In genomic region chr1:20925926-20926325, GRCm38 (mm10) we compare ENCODE assay signal across 27 mouse cellular contexts. TPM values are rescaled to one million over a fixed set of nuclear protein-coding genes. Genes with fewer than 3 reads are reported as not detected.
DNase-seq lines count a peak whose midpoint lies in the region; ATAC-seq lines count a peak whose summit lies in the region.
"Had no signal": no experiment of that assay in that cellular context is flagged by ENCODE, and none has a peak within 500 bp of the region (broad histone marks: within the 10 kb centered on the region; RNA-seq: fewer than 3 reads in every experiment).

No protein-coding gene starts in this region.

- DNase-seq in liver, embryonic 11.5 days (ENCODE audit: low spot score), result no peak
- no peak for DNase-seq in liver
- DNase-seq in naive thymus-derived CD4-positive, alpha-beta T cell, adult 2 months (ENCODE audit: low read depth), result peak; percentile 34
- DNase-seq in urinary bladder, postnatal 25 days (ENCODE audit: low spot score), result no peak
- DNase-seq in urinary bladder, adult 18-20 months (ENCODE audit: low spot score in 2 of 2), result no peak
- DNase-seq in kidney, postnatal 36 days, result no peak
- DNase-seq: adrenal gland, adult 2 months; adrenal gland, postnatal 14 days; B cell, adult 2 months; cerebellum, adult 11 months; cerebellum, adult 2 months; cerebellum, adult 9-11 months; cerebellum, postnatal 25 days; forebrain, postnatal 0 days; gastrocnemius, adult 2 months; gastrocnemius, postnatal 14 days; heart, adult 18-20 months; heart, postnatal 14 days; heart, postnatal 4 days had no signal

- H3K9me3 ChIP-seq in liver, embryonic 11.5 days (ENCODE audit: control insufficient read depth, low read length), result no peaks in the 10 kb centered on the region
- H3K9me3 ChIP-seq: embryonic facial prominence, embryonic 12.5 days; embryonic facial prominence, embryonic 15.5 days; heart, embryonic 13.5 days had no signal

- WGBS in liver, embryonic 11.5 days, result 63% methylated on average over 4 of the region's 4 CpGs

- no peak overlapping the region for H3K27ac ChIP-seq in liver, embryonic 11.5 days (ENCODE audit: low read depth, low read length)
- H3K27ac ChIP-seq: embryonic facial prominence, embryonic 12.5 days; embryonic facial prominence, embryonic 15.5 days; gastrocnemius, adult 2 months; heart, embryonic 13.5 days; hindbrain, embryonic 14.5 days had no signal

- peaks cover 3% of the 10 kb centered on the region; the same call in 1 of the 2 replicates for H3K4me1 ChIP-seq in liver, embryonic 11.5 days (replicated peaks; ENCODE audit: control insufficient read depth, insufficient read depth, low read length)

- no peak overlapping the region for H3K9ac ChIP-seq in liver, embryonic 11.5 days (ENCODE audit: low read depth, low read length)
- H3K9ac ChIP-seq: embryonic facial prominence, embryonic 12.5 days; embryonic facial prominence, embryonic 15.5 days; forebrain, postnatal 0 days; heart, embryonic 13.5 days; hindbrain, embryonic 14.5 days had no signal

- H3K36me3 ChIP-seq in liver, embryonic 11.5 days (ENCODE audit: control insufficient read depth, insufficient read depth, low read length), result no peaks in the 10 kb centered on the region
- H3K36me3 ChIP-seq: embryonic facial prominence, embryonic 12.5 days; embryonic facial prominence, embryonic 15.5 days; heart, embryonic 13.5 days had no signal

- H3K4me3 ChIP-seq in liver, embryonic 11.5 days (ENCODE audit: low read depth, low read length), result no peak overlapping the region
- H3K4me3 ChIP-seq: embryonic facial prominence, embryonic 12.5 days; embryonic facial prominence, embryonic 15.5 days; gastrocnemius, adult 2 months; heart, embryonic 13.5 days had no signal

- ATAC-seq in liver, embryonic 11.5 days (replicated peaks; ENCODE audit: low FRiP score), result 0 out of 2 replicates have a peak, but pooled peaks have one; percentile 22
- ATAC-seq in activated CD4-positive, CD25-positive, alpha-beta regulatory T cell, adult 4 months, result peak; percentile 44
- peak; percentile 15; the same call in 1 of the 2 replicates for ATAC-seq in megakaryocyte, adult 5-6 weeks (ENCODE audit: poor library complexity, severe bottlenecking)
- ATAC-seq: forebrain, embryonic 14.5 days; forebrain, postnatal 0 days; Patski had no signal

- no peak overlapping the region for H3K4me2 ChIP-seq in liver, embryonic 11.5 days
- H3K4me2 ChIP-seq: embryonic facial prominence, embryonic 12.5 days; embryonic facial prominence, embryonic 15.5 days; heart, embryonic 13.5 days; hindbrain, embryonic 14.5 days had no signal

- no peaks in the 10 kb centered on the region for H3K27me3 ChIP-seq in liver, embryonic 11.5 days (replicated peaks; ENCODE audit: control insufficient read depth, insufficient read depth, low read length)
- H3K27me3 ChIP-seq: embryonic facial prominence, embryonic 12.5 days; embryonic facial prominence, embryonic 15.5 days; heart, embryonic 13.5 days; Patski had no signal

RNA-seq across cellular contexts. Expression of gene Efhc1, which starts 25.5 kb away (rescaled TPM):
- polyA plus RNA-seq in liver, embryonic 11.5 days (2014; fragmentation: Nextera tagmentation; extraction: Ambion mirVana), result 0.58 and 1.2 TPM in 2 replicates
- 1 to 10 TPM in 1 of 2 experiments, under 1 TPM in 1; 0.65 to 1.3 TPM for polyA plus RNA-seq in activated CD4-positive, CD25-positive, alpha-beta regulatory T cell, adult 4 months (2017; shearing (Covaris generic))
- total RNA-seq in megakaryocyte, adult 5-6 weeks (2015), result 0.21 and 0.85 TPM in 2 replicates
- total RNA-seq in megakaryocyte, adult 5-6 weeks (2017), result not detected in 2 replicates

RNA-seq across cellular contexts. Expression of gene Paqr8, which starts 35.5 kb away (rescaled TPM):
- polyA plus RNA-seq in liver, embryonic 11.5 days (2014; fragmentation: Nextera tagmentation; extraction: Ambion mirVana), result 1.4 and 1.9 TPM in 2 replicates
- 1 to 10 TPM; 2.3 to 4.3 TPM for polyA plus RNA-seq in activated CD4-positive, CD25-positive, alpha-beta regulatory T cell, adult 4 months (2017; shearing (Covaris generic))
- 0.71 and 1.7 TPM in 2 replicates for total RNA-seq in megakaryocyte, adult 5-6 weeks (2015)
- 0.84 and 1.1 TPM in 2 replicates for total RNA-seq in megakaryocyte, adult 5-6 weeks (2017)
